Mouse (Mus musculus): Measurements from ENCODE around the gene Mms19. TPM values are rescaled to one million over a fixed set of nuclear protein-coding genes. Genes with fewer than 3 reads are reported as not detected.

The Mms19 gene
- polyA plus RNA-seq, 1 experiment, result 83.9 TPM

- no peak overlapping the region for H3K27ac ChIP-seq (ENCODE audit: insufficient read depth, low read length)
- H3K9me3 ChIP-seq (replicated peaks; ENCODE audit: control insufficient read depth, insufficient read depth, low read length, poor library complexity, severe bottlenecking), result no peaks in the 10 kb centered on the region
- H3K4me3 ChIP-seq (ENCODE audit: low read depth, low read length), result no peak overlapping the region
- H3K36me3 ChIP-seq (ENCODE audit: control insufficient read depth, insufficient read depth, low read length, poor library complexity, severe bottlenecking), result no peaks in the 10 kb centered on the region
- TF ChIP-seq EP300 (IDR thresholded peaks at IDR 0.05; ENCODE audit: insufficient read depth, low read depth, low read length), result no peak
- TF ChIP-seq POLR2A (IDR thresholded peaks at IDR 0.05; ENCODE audit: insufficient read depth, low read length), result no peak
- no peak for TF ChIP-seq CTCF (IDR thresholded peaks at IDR 0.05; ENCODE audit: low read depth, low read length)
- no peak overlapping the region for H3K9ac ChIP-seq (ENCODE audit: low read depth, poor library complexity, severe bottlenecking)
- no peaks in the 10 kb centered on the region for H3K27me3 ChIP-seq (ENCODE audit: control insufficient read depth, insufficient read depth, low read length, poor library complexity, severe bottlenecking)
- H3K4me1 ChIP-seq (ENCODE audit: control insufficient read depth, insufficient read depth, low read length), result peaks cover 10% of the 10 kb centered on the region
Measured at GRCm38 (mm10) chr19:42001253-42001980, 20.5 kb upstream of the Mms19 start.

- no peak overlapping the region for H3K9ac ChIP-seq (ENCODE audit: low read depth, poor library complexity, severe bottlenecking)
- H3K4me3 ChIP-seq (ENCODE audit: low read depth, low read length), result no peak overlapping the region
- peaks cover 13% of the 10 kb centered on the region for H3K4me1 ChIP-seq (ENCODE audit: control insufficient read depth, insufficient read depth, low read length)
- H3K9me3 ChIP-seq (replicated peaks; ENCODE audit: control insufficient read depth, insufficient read depth, low read length, poor library complexity, severe bottlenecking), result no peaks in the 10 kb centered on the region
- H3K27ac ChIP-seq (ENCODE audit: insufficient read depth, low read length), result no peak overlapping the region
- no peak for TF ChIP-seq CTCF (IDR thresholded peaks at IDR 0.05; ENCODE audit: low read depth, low read length)
- H3K36me3 ChIP-seq (ENCODE audit: control insufficient read depth, insufficient read depth, low read length, poor library complexity, severe bottlenecking), result no peaks in the 10 kb centered on the region
- no peaks in the 10 kb centered on the region for H3K27me3 ChIP-seq (ENCODE audit: control insufficient read depth, insufficient read depth, low read length, poor library complexity, severe bottlenecking)
Measured at GRCm38 (mm10) chr19:42000446-42000958, 19.5 kb upstream of the Mms19 start.

- no peaks in the 10 kb centered on the region for H3K27me3 ChIP-seq (ENCODE audit: control insufficient read depth, insufficient read depth, low read length, poor library complexity, severe bottlenecking)
- H3K9ac ChIP-seq (ENCODE audit: low read depth, poor library complexity, severe bottlenecking), result no peak overlapping the region
- H3K9me3 ChIP-seq (replicated peaks; ENCODE audit: control insufficient read depth, insufficient read depth, low read length, poor library complexity, severe bottlenecking), result no peaks in the 10 kb centered on the region
- no peak overlapping the region for H3K27ac ChIP-seq (ENCODE audit: insufficient read depth, low read length)
- H3K4me3 ChIP-seq (ENCODE audit: low read depth, low read length), result no peak overlapping the region
- TF ChIP-seq EP300 (IDR thresholded peaks at IDR 0.05; ENCODE audit: insufficient read depth, low read depth, low read length), result no peak
- TF ChIP-seq POLR2A (IDR thresholded peaks at IDR 0.05; ENCODE audit: insufficient read depth, low read length), result no peak
- no peak for TF ChIP-seq CTCF (IDR thresholded peaks at IDR 0.05; ENCODE audit: low read depth, low read length)
- no peaks in the 10 kb centered on the region for H3K36me3 ChIP-seq (ENCODE audit: control insufficient read depth, insufficient read depth, low read length, poor library complexity, severe bottlenecking)
- H3K4me1 ChIP-seq (ENCODE audit: control insufficient read depth, insufficient read depth, low read length), result peaks cover 14% of the 10 kb centered on the region
Measured at GRCm38 (mm10) chr19:41999688-42000283, 18.8 kb upstream of the Mms19 start.

DNA sequence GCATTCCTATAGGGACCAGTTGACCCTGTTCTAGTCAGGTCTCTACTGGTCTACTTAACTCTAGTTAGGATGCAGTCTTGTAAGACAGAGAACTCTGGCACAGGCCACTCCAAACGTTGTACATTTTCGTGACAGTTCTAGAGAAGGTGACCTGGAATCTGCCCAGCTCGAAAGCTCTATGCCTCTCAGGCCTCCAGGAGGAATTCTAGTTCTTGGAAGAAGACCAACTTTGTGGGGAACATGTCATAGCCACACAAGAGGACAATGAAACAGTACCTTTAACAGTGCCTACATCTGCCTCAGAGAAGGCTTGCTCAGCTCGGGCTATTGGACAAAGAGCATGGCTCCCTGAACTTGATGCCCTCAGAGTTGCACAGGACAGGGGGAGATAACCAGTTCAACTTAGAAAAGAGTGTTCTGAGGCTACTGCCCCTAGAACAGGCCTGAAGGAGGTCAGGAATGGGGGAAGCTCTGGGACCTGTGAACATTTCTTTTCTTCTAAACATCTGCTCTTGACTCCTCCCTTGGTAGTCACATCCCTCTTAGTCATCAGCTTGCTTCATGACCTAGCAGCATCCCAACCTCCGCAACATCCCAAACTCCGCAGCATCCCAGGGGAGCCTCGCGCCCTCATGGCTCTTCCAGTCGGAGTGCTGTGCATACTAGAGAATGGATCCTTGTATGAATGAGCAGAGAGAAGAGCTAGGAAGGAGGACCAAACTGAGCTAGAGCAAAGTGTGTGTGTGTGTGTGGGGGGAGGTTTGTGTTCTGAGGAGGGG, 18.0 kb upstream of the Mms19 start:
- Histone ChIP-seq H3K9ac (ENCODE audit: low read depth, poor library complexity, severe bottlenecking) (no peak overlapping the region), H3K36me3 (ENCODE audit: control insufficient read depth, insufficient read depth, low read length, poor library complexity, severe bottlenecking) (no peaks in the 10 kb centered on the region), H3K4me3 (ENCODE audit: low read depth, low read length) (no peak overlapping the region), H3K4me1 (ENCODE audit: control insufficient read depth, insufficient read depth, low read length) (peaks cover 14% of the 10 kb centered on the region), H3K9me3 (replicated peaks; ENCODE audit: control insufficient read depth, insufficient read depth, low read length, poor library complexity, severe bottlenecking) (no peaks in the 10 kb centered on the region), H3K27ac (ENCODE audit: insufficient read depth, low read length) (no peak overlapping the region), H3K27me3 (ENCODE audit: control insufficient read depth, insufficient read depth, low read length, poor library complexity, severe bottlenecking) (no peaks in the 10 kb centered on the region)
- TF ChIP-seq EP300 (IDR thresholded peaks at IDR 0.05; ENCODE audit: insufficient read depth, low read depth, low read length) (no peak), CTCF (IDR thresholded peaks at IDR 0.05; ENCODE audit: low read depth, low read length) (no peak), POLR2A (IDR thresholded peaks at IDR 0.05; ENCODE audit: insufficient read depth, low read length) (no peak)

- Histone ChIP-seq H3K27ac (ENCODE audit: insufficient read depth, low read length) (no peak overlapping the region; the same call in 1 of the 2 replicates), H3K9ac (ENCODE audit: low read depth, poor library complexity, severe bottlenecking) (no peak overlapping the region), H3K36me3 (ENCODE audit: control insufficient read depth, insufficient read depth, low read length, poor library complexity, severe bottlenecking) (no peaks in the 10 kb centered on the region), H3K4me1 (ENCODE audit: control insufficient read depth, insufficient read depth, low read length) (peaks cover 14% of the 10 kb centered on the region), H3K9me3 (replicated peaks; ENCODE audit: control insufficient read depth, insufficient read depth, low read length, poor library complexity, severe bottlenecking) (no peaks in the 10 kb centered on the region), H3K27me3 (ENCODE audit: control insufficient read depth, insufficient read depth, low read length, poor library complexity, severe bottlenecking) (no peaks in the 10 kb centered on the region), H3K4me3 (ENCODE audit: low read depth, low read length) (no peak overlapping the region)
- TF ChIP-seq CTCF (IDR thresholded peaks at IDR 0.05; ENCODE audit: low read depth, low read length) (no peak), EP300 (IDR thresholded peaks at IDR 0.05; ENCODE audit: insufficient read depth, low read depth, low read length) (peak; percentile 50; the same call in 1 of the 2 replicates)
Measured at GRCm38 (mm10) chr19:41997090-41997489, 16.1 kb upstream of the Mms19 start.
